Mouse (Mus musculus) liver, embryonic 14.5 days (tissue): ENCODE measurements around the gene B3gat2.

ENCODE experiments used
- CTCF ChIP-seq: IDR thresholded peaks from 2 replicates; pipeline ENCODE4 v1.5.1; 2016; ENCODE audit warnings: antibody characterized with exemption, low read depth, control low read depth
- EP300 ChIP-seq: IDR thresholded peaks from 2 replicates; pipeline ENCODE4 v1.6.1; 2016; ENCODE audit warnings: antibody characterized with exemption, low read depth

DNA sequence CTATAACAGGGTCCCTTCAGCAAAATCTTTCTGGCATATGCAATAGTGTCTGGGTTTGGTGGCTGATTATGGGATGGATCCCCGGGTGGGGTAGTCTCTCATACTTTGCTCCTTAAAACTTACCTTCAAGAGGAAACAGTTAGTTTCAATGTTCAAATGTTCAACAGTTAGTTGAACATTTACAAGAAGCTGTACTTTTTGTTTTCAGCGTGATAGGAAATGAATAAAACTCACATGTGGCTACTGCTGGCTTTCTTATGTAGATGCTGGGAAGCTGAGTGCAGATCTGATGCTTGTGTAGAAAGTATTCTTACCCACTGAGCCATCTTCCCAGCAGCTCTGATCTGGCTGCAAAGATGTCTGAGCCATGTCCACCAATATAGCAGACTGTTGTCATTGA lies 8.5 kb upstream of the B3gat2 start:
- TF ChIP-seq CTCF, result no peak
- TF ChIP-seq EP300, result no peak
